Mouse (Mus musculus) midbrain, embryonic 12.5 days (tissue): ENCODE measurements at regions not wholly inside any gene's neighbourhood (a gene's known extent, or its start where the extent isn't known, plus 50 kb on each side); places are given as distances from the start of the nearest gene placed in this dataset.

ENCODE experiments used
- ATAC-seq: fragments of 200-750 bp; cut with Nextera tagmentation; 2 replicates; pipeline ENCODE4 v1.8.0; 2017; ENCODE audit warnings: low read depth, moderate TSS enrichment, moderate library complexity; ENCODE audit not compliant: low FRiP score
- H3K27ac ChIP-seq: fragments of 300-500 bp; sonication (generic); replicated peaks from 2 replicates; pipeline ENCODE4 v1.5.1; 2016; ENCODE audit warnings: mild to moderate bottlenecking
- H3K27me3 ChIP-seq: fragments of 300-500 bp; sonication (generic); 2 replicates; pipeline ENCODE4 v1.6.1; 2016; ENCODE audit warnings: mild to moderate bottlenecking
- H3K36me3 ChIP-seq: fragments of 300-500 bp; sonication (generic); 2 replicates; pipeline ENCODE4 v1.6.1; 2016
- H3K4me1 ChIP-seq: fragments of 300-500 bp; sonication (generic); 2 replicates; pipeline ENCODE4 v1.6.1; 2016
- H3K4me2 ChIP-seq: fragments of 300-500 bp; sonication (generic); replicated peaks from 2 replicates; pipeline ENCODE4 v1.6.1; 2016; ENCODE audit warnings: mild to moderate bottlenecking, moderate library complexity
- H3K4me3 ChIP-seq: fragments of 300-500 bp; sonication (generic); 2 replicates; pipeline ENCODE4 v1.5.1; 2016; ENCODE audit warnings: mild to moderate bottlenecking
- H3K9ac ChIP-seq: fragments of 300-500 bp; sonication (generic); replicated peaks from 2 replicates; pipeline ENCODE4 v1.6.1; 2016; ENCODE audit warnings: mild to moderate bottlenecking, moderate library complexity
- H3K9me3 ChIP-seq: fragments of 300-500 bp; sonication (generic); 2 replicates; pipeline ENCODE4 v1.6.1; 2016; ENCODE audit warnings: mild to moderate bottlenecking
- WGBS: fragments of 180-500 bp; shearing (Covaris S2); methylation state at CpG from one replicate; pipeline ENCODE4 v1.1.7; 2016; 5-methylcytosine and 5-hydroxymethylcytosine counted together

DNA sequence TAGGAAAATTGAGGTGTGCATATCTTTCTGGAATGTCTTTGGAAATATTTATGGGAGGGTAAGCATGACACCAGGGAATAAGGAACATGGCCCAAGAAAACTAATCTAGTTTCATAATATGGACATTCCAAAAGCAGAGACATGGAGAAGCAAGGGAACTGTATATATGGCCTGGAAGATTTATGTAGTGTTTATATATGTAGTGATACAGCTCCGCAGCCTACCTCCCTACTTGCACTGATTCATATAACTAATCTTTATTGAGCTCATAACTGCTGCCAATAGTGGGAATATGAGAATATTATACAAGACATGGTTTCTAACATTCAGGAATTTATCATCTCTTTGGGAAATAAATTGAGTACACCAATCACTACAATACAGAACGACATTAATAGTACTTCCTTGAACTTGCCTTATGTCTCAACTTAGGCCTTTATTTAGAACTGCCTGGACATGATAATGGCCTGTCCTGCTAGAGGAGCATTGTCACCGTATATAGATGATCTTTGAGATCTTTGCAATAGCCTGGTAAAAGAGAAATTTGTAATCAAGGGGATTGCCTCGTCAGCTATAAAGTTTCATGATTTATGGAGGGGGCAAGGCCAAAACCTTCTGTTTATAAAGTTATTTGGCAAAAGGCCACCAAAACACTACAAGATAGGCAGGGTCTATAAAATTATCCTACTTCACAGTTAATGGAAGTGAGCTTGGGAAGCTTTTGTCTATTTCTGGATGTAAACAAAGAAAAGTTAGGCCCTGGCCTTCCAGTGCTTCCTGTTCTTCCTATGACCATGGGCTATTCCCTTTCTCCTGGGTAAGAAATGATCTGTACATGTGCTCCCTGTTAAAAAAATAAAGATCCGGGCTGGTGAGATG is 213.4 kb upstream of the Dcbld2 start:
- no peak for ATAC-seq
- Histone ChIP-seq H3K27me3 (no peaks in the 10 kb centered on the region), H3K27ac (no peak overlapping the region), H3K36me3 (no peaks in the 10 kb centered on the region), H3K4me1 (no peaks in the 10 kb centered on the region), H3K9me3 (no peaks in the 10 kb centered on the region), H3K9ac (no peak overlapping the region), H3K4me2 (no peak overlapping the region), H3K4me3 (no peak overlapping the region)
- WGBS: 88% methylated on average over 5 of the region's 5 CpGs

DNA sequence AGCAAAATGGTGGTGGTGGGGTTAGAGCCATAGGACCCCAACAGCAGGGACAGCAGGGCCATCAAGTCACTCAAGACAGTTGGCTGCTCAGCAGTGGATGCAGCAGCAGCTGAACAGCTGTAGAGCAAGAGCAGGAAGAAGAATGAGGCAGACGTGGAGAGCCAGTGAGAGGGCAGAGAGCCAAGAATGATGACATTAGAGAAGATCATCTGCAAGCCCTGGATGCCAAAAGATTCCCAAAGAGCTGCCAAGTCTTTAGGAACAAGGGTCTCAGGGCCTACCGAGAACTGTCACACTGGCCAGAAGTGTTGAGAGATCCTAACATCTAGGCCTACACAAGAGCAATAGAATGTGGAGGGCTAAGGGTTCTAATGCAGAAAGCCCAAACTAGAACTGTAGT is 196.4 kb upstream of the Dcbld2 start:
- H3K27me3 ChIP-seq: no peaks in the 10 kb centered on the region
- H3K36me3 ChIP-seq: no peaks in the 10 kb centered on the region
- WGBS: 85% methylated on average over 2 of the region's 2 CpGs
- H3K4me1 ChIP-seq: no peaks in the 10 kb centered on the region
- ATAC-seq: no peak
- H3K9me3 ChIP-seq: no peaks in the 10 kb centered on the region
- no peak overlapping the region for H3K4me2 ChIP-seq
- H3K9ac ChIP-seq: no peak overlapping the region
- no peak overlapping the region for H3K4me3 ChIP-seq
- no peak overlapping the region for H3K27ac ChIP-seq

DNA sequence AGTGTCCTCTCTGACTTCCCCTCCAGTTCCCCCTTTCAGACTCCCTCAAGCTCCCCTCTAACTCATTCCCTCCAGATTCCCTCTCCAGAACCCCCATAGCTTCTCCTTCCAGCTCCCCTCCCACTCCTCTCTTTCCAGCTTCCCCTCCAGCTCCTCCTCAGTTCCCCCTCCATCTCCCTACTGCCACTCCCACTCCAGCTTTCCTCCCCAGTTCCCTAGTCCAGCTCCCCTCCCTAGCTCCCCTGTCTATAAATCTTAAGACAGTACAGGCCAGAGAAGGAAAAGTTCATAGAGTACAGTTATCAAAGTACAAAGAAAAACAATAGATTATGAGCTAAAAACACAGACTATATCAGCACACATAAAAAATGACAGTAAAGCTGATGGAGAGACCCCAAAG is 173.6 kb upstream of the Dcbld2 start:
- Histone ChIP-seq H3K9ac (no peak overlapping the region), H3K36me3 (no peaks in the 10 kb centered on the region), H3K4me1 (no peaks in the 10 kb centered on the region), H3K4me3 (no peak overlapping the region), H3K27ac (no peak overlapping the region), H3K4me2 (no peak overlapping the region), H3K27me3 (no peaks in the 10 kb centered on the region), H3K9me3 (no peaks in the 10 kb centered on the region)
- no peak for ATAC-seq

DNA sequence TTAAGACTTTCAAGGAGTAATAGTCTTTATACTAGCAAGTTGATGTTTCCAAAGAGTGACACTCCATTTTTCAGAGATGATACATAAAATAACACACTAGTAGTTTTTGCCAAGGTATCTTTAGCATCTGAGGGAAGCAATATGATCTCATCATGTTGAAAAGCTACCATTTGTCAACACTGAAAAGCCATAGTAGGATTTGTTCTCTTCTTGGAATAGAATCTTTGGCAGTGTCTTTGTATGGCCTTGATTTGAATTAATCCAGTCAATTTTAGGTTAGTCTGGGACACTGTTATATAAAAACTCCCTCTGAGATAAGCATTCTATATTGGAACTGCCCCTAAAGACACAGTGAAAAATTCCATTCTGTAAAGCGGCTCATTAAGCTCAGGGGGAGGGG is 171.4 kb upstream of the Dcbld2 start:
- H3K9ac ChIP-seq: no peak overlapping the region
- H3K27ac ChIP-seq: no peak overlapping the region
- no peaks in the 10 kb centered on the region for H3K9me3 ChIP-seq
- H3K4me3 ChIP-seq: no peak overlapping the region
- no peak overlapping the region for H3K4me2 ChIP-seq
- no peaks in the 10 kb centered on the region for H3K27me3 ChIP-seq
- no peak for ATAC-seq
- H3K4me1 ChIP-seq: no peaks in the 10 kb centered on the region
- no peaks in the 10 kb centered on the region for H3K36me3 ChIP-seq
- WGBS: 90% methylated on average over 1 of the region's 1 CpGs

DNA sequence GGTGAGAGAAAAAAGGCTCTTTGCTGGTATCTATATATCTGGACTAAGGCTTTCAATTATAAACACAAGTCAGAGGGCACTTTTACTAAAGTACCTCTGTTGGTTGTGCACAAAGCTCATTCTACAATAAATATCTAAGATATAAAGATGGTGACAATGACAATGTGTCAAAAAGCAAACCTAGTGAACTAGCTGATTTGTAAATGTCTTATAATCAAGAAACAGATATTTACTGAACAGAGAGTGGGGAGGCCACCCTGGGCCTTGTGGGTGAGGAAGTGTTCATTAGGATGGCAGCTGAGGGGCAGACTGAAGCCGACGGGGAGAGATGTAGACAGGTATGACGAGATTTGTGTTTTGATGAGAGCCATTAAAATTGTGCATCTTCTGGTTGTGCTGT is 132.0 kb upstream of the Dcbld2 start:
- Histone ChIP-seq H3K27ac (no peak overlapping the region), H3K27me3 (no peaks in the 10 kb centered on the region), H3K36me3 (no peaks in the 10 kb centered on the region), H3K9me3 (no peaks in the 10 kb centered on the region), H3K9ac (no peak overlapping the region), H3K4me3 (no peak overlapping the region), H3K4me2 (no peak overlapping the region), H3K4me1 (no peaks in the 10 kb centered on the region)
- 89% methylated on average over 3 of the region's 3 CpGs for WGBS
- no peak for ATAC-seq

DNA sequence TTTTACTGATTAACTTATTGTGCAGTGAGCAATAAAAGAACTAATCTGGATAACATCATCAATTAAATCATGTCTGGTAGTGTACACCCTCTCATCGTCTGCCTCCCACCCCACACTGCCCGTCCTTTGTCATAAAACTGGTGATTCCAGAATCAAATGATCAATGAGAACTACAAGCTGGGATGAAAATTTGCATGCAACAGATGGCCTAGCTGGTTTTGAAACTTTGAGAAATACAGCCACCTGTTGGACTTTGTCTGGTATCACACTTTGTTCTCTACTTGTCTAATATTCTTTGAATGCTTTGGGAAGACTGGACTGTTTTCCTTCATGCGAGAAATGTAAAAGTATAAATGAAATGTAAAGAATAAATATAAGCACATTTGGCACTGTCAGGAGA is 126.8 kb upstream of the Dcbld2 start:
- no peaks in the 10 kb centered on the region for H3K27me3 ChIP-seq
- WGBS: 57% methylated on average over 3 of the region's 3 CpGs
- H3K9ac ChIP-seq: no peak overlapping the region
- no peak for ATAC-seq
- no peak overlapping the region for H3K4me2 ChIP-seq
- no peak overlapping the region for H3K27ac ChIP-seq
- no peaks in the 10 kb centered on the region for H3K4me1 ChIP-seq
- no peaks in the 10 kb centered on the region for H3K36me3 ChIP-seq
- H3K4me3 ChIP-seq: no peak overlapping the region
- H3K9me3 ChIP-seq: no peaks in the 10 kb centered on the region

DNA sequence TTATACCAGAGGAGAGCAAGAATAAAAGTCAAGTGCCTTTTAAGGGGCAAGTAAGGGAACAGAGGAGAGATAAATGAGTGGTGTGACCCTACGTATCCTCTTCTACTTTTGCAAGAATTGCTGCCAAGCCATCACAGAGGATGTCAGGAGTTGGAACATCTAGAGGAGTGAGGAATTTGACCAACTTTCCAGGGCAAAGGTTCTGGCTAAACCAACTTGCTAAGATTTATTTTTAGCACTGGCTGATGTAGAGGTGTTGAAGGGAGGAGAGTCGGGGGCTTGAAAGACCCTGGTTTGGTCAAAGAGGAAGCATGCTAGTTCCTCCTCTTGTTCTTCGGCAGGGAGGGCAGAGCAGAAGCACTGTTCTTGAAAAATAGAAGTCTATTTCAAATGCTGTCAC is 113.8 kb upstream of the Dcbld2 start:
- no peak overlapping the region for H3K4me3 ChIP-seq
- no peaks in the 10 kb centered on the region for H3K9me3 ChIP-seq
- H3K36me3 ChIP-seq: no peaks in the 10 kb centered on the region
- H3K27me3 ChIP-seq: no peaks in the 10 kb centered on the region
- H3K4me2 ChIP-seq: no peak overlapping the region
- 86% methylated on average over 3 of the region's 3 CpGs for WGBS
- ATAC-seq: no peak
- H3K27ac ChIP-seq: no peak overlapping the region
- H3K9ac ChIP-seq: no peak overlapping the region
- no peaks in the 10 kb centered on the region for H3K4me1 ChIP-seq

DNA sequence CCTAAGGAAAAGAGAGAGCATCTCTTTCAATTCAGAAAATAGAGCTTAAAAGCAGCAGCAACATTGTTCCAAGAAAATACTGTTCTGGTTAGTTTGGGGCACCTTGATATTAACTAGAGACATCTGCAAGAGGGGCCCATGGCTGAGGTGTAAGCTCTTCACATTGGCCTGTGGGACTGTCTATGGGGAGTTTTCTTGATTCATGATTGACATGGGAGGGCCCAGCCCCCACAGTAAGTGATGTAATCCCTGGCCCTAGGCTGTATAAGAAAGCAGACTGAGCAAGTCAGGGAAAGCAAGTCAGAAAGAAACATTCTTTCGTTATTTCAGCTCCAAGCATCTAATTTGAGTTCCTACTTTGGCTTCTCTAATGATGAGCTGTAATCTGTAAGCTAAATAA is 113.1 kb upstream of the Dcbld2 start:
- H3K4me3 ChIP-seq: no peak overlapping the region
- 67% methylated on average over 1 of the region's 1 CpGs for WGBS
- H3K36me3 ChIP-seq: no peaks in the 10 kb centered on the region
- H3K4me2 ChIP-seq: no peak overlapping the region
- H3K9ac ChIP-seq: no peak overlapping the region
- H3K9me3 ChIP-seq: no peaks in the 10 kb centered on the region
- no peak overlapping the region for H3K27ac ChIP-seq
- ATAC-seq: no peak
- no peaks in the 10 kb centered on the region for H3K4me1 ChIP-seq
- H3K27me3 ChIP-seq: no peaks in the 10 kb centered on the region

DNA sequence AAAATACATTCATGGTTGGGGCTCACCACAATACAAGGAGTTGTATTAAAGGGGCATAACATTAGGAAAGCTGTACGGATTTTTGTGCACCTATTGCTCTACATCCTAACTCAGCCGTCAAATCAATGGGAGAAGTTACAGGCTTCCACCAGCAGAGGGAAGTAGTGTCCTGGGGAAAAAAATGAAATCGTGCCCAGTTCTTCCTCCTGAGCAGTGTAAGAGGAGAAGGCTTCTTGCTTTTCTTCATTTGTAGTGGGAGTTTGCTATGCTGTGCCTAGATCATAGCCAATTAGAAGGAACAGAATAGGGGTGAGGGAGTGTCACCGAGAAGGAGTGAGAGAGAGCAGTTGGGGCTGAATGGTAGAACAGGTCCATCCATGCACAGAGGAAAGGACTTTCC is 108.7 kb upstream of the Dcbld2 start:
- no peak overlapping the region for H3K4me2 ChIP-seq
- 20% methylated on average over 4 of the region's 4 CpGs for WGBS
- no peak overlapping the region for H3K4me3 ChIP-seq
- peak; percentile 81 for ATAC-seq
- H3K36me3 ChIP-seq: no peaks in the 10 kb centered on the region
- H3K9ac ChIP-seq: no peak overlapping the region
- H3K9me3 ChIP-seq: no peaks in the 10 kb centered on the region
- H3K4me1 ChIP-seq: 0 out of 2 replicates have a peak, but pooled peaks cover 4% of the 10 kb centered on the region
- no peaks in the 10 kb centered on the region for H3K27me3 ChIP-seq
- H3K27ac ChIP-seq: no peak overlapping the region

DNA sequence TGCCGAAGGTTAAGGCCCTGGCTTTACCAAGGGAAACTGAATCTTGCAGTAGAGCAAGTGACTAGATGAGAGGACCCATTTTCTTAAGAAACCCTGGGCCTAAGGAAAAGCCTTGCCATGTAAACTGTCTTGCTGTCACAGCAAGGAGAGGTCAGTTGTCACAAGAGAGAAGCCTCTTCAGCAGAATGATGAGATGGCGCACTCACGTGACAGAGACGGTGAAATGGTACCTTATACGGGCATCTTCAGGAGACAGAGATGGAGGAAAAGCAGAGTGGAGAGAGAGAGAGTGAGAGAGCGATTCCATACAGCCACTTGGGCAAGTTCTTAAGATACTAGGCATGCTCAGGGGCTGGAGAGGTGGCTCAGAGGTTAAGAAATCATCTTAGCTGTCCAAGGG is 108.1 kb upstream of the Dcbld2 start:
- Histone ChIP-seq H3K4me3 (no peak overlapping the region), H3K27ac (no peak overlapping the region), H3K9me3 (no peaks in the 10 kb centered on the region), H3K4me2 (no peak overlapping the region), H3K36me3 (no peaks in the 10 kb centered on the region), H3K27me3 (no peaks in the 10 kb centered on the region), H3K9ac (no peak overlapping the region), H3K4me1 (0 out of 2 replicates have a peak, but pooled peaks cover 4% of the 10 kb centered on the region)
- no peak for ATAC-seq
- 91% methylated on average over 6 of the region's 6 CpGs for WGBS

DNA sequence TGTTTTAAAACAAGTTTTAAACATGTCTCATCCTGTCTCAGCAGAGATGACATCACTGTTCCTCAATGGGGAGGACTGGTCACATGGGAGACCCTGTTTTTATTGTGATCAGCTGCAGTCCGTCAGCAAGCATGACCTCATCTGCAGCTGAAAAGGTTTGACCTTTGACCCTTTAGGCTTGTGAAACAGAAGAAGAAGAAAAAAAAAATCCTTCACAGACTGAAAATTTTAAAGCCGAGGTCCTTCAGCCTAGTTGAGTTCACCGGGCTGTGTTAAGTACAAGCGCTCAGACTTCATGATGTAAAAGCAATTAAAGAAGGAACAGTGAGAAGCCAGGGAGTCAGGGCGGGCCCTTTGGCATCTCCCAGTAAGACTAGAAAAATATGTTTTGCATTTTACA is 104.7 kb upstream of the Dcbld2 start:
- Histone ChIP-seq H3K4me2 (no peak overlapping the region), H3K27me3 (no peaks in the 10 kb centered on the region), H3K36me3 (no peaks in the 10 kb centered on the region), H3K9me3 (no peaks in the 10 kb centered on the region), H3K9ac (no peak overlapping the region), H3K4me1 (0 out of 2 replicates have a peak, but pooled peaks cover 4% of the 10 kb centered on the region), H3K4me3 (no peak overlapping the region), H3K27ac (no peak overlapping the region)
- WGBS: 14% methylated on average over 5 of the region's 5 CpGs
- no peak for ATAC-seq

DNA sequence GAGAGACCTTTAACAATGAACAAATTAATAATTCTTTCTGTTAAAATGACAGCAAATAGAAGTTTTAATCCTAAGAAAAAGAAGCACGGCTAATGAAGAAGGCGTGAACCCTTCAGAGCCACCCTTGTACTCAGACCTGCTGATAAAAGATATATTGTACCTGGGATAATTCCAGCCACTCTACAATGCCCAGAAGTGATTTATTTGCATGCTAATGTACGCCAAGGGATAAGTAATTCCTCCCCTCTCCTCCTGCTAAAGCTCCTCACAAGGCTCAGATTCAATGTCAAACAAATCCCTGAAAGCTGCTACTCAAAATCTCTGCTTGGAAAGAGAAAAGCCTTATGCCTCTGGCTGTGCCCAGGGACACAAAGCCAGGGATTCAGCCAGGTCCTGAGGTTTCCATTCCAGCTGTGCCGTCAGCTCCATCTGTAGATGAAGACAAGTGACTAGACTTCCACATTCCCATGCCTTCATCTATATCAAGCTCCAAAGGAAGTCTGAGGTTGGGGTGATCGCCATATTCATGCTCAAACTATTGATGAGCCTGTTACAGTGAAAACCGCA is 91.3 kb upstream of the Dcbld2 start:
- Histone ChIP-seq H3K9ac (no peak overlapping the region), H3K36me3 (no peaks in the 10 kb centered on the region), H3K4me3 (no peak overlapping the region), H3K27me3 (no peaks in the 10 kb centered on the region), H3K9me3 (no peaks in the 10 kb centered on the region), H3K27ac (no peak overlapping the region), H3K4me2 (no peak overlapping the region), H3K4me1 (0 out of 2 replicates have a peak, but pooled peaks cover 5% of the 10 kb centered on the region)
- ATAC-seq: peak; percentile 63; the same call in 1 of the 2 replicates
- WGBS: 53% methylated on average over 6 of the region's 6 CpGs
